Mouse (Mus musculus) embryonic facial prominence, embryonic 15.5 days (tissue): ENCODE measurements around the gene Rps18. TPM values are rescaled to one million over a fixed set of nuclear protein-coding genes. Genes with fewer than 3 reads are reported as not detected.
"Not testable (repeated sequence)": the region's sequence is repeated elsewhere in the genome, so short reads cannot be mapped to it uniquely, and the experiment has no call there.

Experiments
- ATAC-seq: fragments of 200-750 bp; cut with Nextera tagmentation; 2 replicates; pipeline ENCODE4 v1.8.0; 2017; ENCODE audit warnings: low read depth, moderate TSS enrichment; ENCODE audit not compliant: insufficient number of reproducible peaks, low FRiP score, low TSS enrichment
- H3K27ac ChIP-seq: fragments of 300-500 bp; sonication (generic); replicated peaks from 2 replicates; pipeline ENCODE4 v1.5.1; 2015; ENCODE audit warnings: mild to moderate bottlenecking, inconsistent platforms
- H3K27me3 ChIP-seq: fragments of 300-500 bp; sonication (generic); 2 replicates; pipeline ENCODE4 v1.6.1; 2015; ENCODE audit warnings: inconsistent platforms
- H3K36me3 ChIP-seq: fragments of 300-500 bp; sonication (generic); 2 replicates; pipeline ENCODE4 v1.6.1; 2015; ENCODE audit warnings: mild to moderate bottlenecking, inconsistent platforms
- H3K4me1 ChIP-seq: fragments of 300-500 bp; sonication (generic); 2 replicates; pipeline ENCODE4 v1.6.1; 2015; ENCODE audit warnings: inconsistent platforms
- H3K4me2 ChIP-seq: fragments of 300-500 bp; sonication (generic); replicated peaks from 2 replicates; pipeline ENCODE4 v1.6.1; 2015; ENCODE audit warnings: mild to moderate bottlenecking, inconsistent platforms
- H3K4me3 ChIP-seq: fragments of 300-500 bp; sonication (generic); replicated peaks from 2 replicates; pipeline ENCODE4 v1.5.1; 2015; ENCODE audit warnings: mild to moderate bottlenecking, inconsistent platforms
- H3K9ac ChIP-seq: fragments of 300-500 bp; sonication (generic); 2 replicates; pipeline ENCODE4 v1.6.1; 2015; ENCODE audit warnings: inconsistent platforms
- H3K9me3 ChIP-seq: fragments of 300-500 bp; sonication (generic); replicated peaks from 2 replicates; pipeline ENCODE4 v1.6.1; 2016; ENCODE audit warnings: inconsistent platforms
- WGBS: fragments of 180-500 bp; shearing (Covaris S2); methylation state at CpG from one replicate; pipeline ENCODE4 v1.1.7; 2015; 5-methylcytosine and 5-hydroxymethylcytosine counted together
- polyA plus RNA-seq: library from polyadenylated mRNA; unstranded; fragments of >200 nt; fragmentation: Nextera tagmentation; extraction: Ambion mirVana; gene quantifications from 2 replicates; pipeline ENCODE4 v1.2.1, GENCODE M21; 2015

Rps18 gene
- polyA plus RNA-seq, 1 experiment from 2014 or later = 1,731 TPM

GRCm38 (mm10) chr17:33910346-33911051 lies 45.3 kb downstream of the Rps18 start:
- Histone ChIP-seq H3K9ac (peak overlapping the region; percentile 83), H3K27ac (peak overlapping the region; percentile 91), H3K27me3 (no peaks in the 10 kb centered on the region), H3K4me1 (peaks cover 37% of the 10 kb centered on the region), H3K36me3 (peaks cover 41% of the 10 kb centered on the region), H3K4me3 (peak overlapping the region; percentile 96), H3K4me2 (peak overlapping the region; percentile 88), H3K9me3 (no peaks in the 10 kb centered on the region)
- no peak for ATAC-seq
- 40% methylated on average over 11 of the region's 11 CpGs for WGBS

DNA sequence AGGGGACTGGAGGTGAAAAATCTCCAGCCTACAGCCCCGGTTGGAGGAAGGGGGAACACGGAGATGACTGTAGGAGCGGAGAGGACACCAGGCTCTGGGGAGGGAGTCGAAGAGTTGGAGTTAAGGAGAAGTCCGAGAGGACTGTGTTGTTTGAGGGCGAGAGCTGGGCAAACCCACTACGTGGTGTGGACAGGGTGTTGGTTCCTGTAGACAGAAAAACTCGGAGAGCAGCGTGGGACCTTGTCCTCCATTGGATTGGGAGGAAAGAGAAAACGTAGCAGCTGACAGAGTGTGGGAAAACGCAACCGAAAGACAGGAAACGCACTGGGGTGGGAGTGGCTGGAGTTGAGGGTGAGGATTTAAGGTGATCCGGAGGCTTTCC lies 45.9 kb downstream of the Rps18 start:
- peaks cover 31% of the 10 kb centered on the region for H3K4me1 ChIP-seq
- peaks cover 37% of the 10 kb centered on the region for H3K36me3 ChIP-seq
- peak overlapping the region; percentile 91 for H3K27ac ChIP-seq
- H3K9ac ChIP-seq = peak overlapping the region; percentile 83
- 0% methylated on average over 14 of the region's 14 CpGs for WGBS
- H3K4me3 ChIP-seq = peak overlapping the region; percentile 96
- H3K9me3 ChIP-seq = no peaks in the 10 kb centered on the region
- H3K4me2 ChIP-seq = peak overlapping the region; percentile 88
- no peak for ATAC-seq
- H3K27me3 ChIP-seq = no peaks in the 10 kb centered on the region

GRCm38 (mm10) chr17:33909077-33909868 lies 46.5 kb downstream of the Rps18 start, which contains the start of gene Daxx:
TSS of gene Daxx (plus strand) at chr17:33909414.
- Histone ChIP-seq H3K4me1 (peaks cover 28% of the 10 kb centered on the region), H3K4me2 (peak within 1 kb of the TSS; percentile 88), H3K9me3 (no peaks in the 10 kb centered on the region), H3K4me3 (peak within 1 kb of the TSS; percentile 96), H3K9ac (peak within 1 kb of the TSS; percentile 83), H3K36me3 (peaks cover 32% of the 10 kb centered on the region), H3K27ac (peak within 1 kb of the TSS; percentile 93), H3K27me3 (no peaks in the 10 kb centered on the region)
- ATAC-seq = peak; percentile 97
- under 1% methylated on average over 68 of the region's 68 CpGs for WGBS

DNA sequence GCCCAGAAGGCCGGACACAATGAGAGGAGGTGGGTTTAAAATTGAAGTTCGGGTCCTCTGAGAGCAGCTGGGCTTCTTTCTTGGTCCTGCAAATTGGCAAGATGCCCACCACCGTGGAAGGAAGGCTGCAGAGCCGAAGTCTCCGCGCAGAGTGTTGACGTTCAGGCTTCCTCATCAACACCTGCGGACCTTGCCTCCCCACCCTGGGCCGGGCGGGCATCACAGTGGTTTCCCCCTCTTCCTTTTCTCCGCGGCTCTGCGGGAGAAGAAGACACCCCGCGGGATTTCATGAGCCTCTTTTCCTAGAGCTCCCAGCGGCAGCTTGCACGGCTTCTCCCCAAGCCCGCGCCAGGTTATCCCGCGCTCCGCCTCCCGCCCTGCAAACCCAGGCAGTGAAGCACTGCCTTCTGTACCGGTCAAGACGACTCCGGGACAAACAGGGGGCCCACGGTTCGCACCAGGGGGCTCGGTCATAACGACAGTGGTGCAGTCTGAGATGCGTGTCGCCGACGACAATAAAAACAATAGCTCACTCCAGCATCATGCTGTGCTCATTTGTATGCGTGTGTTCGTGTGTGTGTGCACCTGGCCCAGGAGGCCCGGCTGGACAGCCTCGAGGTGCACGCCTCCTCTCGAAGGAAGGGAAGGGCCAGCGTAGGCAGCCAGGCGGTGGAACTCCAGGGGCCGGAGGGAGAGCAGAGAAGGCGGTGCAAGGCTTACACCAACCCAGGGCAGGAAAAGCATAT lies 47.3 kb downstream of the Rps18 start:
- Histone ChIP-seq H3K4me3 (peak overlapping the region; percentile 96), H3K36me3 (peaks cover 25% of the 10 kb centered on the region), H3K9ac (peak overlapping the region; percentile 57), H3K9me3 (no peaks in the 10 kb centered on the region), H3K4me2 (peak overlapping the region; percentile 88), H3K27ac (peak overlapping the region; percentile 93), H3K27me3 (no peaks in the 10 kb centered on the region), H3K4me1 (peaks cover 28% of the 10 kb centered on the region)
- ATAC-seq = peak; percentile 47
- under 1% methylated on average over 44 of the region's 44 CpGs for WGBS

GRCm38 (mm10) chr17:33904835-33905234 lies 51.0 kb downstream of the Rps18 start, which contains the start of gene Platr17:
TSS of gene Platr17 (plus strand) at chr17:33905135.
- H3K36me3 ChIP-seq, H3K4me1 ChIP-seq, H3K4me2 ChIP-seq, H3K9me3 ChIP-seq, ATAC-seq, H3K27ac ChIP-seq, H3K9ac ChIP-seq, H3K4me3 ChIP-seq, H3K27me3 ChIP-seq: not testable (repeated sequence)
- 26% methylated on average over 3 of the region's 4 CpGs for WGBS

DNA sequence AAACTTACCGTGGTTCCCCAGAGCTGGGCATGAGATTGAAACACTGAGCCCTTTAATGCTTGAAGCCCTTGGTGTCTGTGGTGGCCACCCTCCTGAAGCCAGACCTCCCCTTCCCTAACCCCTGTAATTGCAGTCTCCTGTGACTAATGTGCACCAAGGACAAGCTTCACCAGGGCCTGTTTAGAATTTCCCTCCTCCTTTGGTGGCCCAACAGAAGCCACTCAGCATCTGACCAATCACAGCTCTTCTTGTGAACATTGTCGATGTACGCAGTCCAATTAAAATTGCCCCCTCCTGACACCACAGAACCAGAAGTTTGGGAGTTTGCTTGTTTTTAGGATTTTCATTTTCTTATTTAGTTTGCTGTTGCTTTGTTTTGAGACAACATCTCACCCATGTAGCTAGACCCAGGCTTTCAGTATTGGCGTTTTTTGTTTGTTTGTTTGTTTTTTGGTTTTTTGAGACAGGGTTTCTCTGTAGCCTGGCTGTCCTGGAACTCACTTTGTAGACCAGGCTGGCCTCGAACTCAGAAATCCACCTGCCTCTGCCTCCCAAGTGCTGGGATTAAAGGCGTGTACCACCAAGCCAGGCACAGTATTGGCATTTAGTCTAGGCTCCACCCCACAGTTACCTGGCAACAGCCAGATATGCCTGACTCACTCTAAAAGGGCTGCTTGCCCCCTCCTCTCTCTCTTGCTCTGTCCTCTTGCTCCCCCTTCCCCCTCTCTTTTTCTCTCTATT lies 51.7 kb downstream of the Rps18 start:
- not testable (repeated sequence) for ATAC-seq, H3K27ac ChIP-seq, H3K36me3 ChIP-seq, H3K9me3 ChIP-seq, H3K4me2 ChIP-seq, H3K27me3 ChIP-seq, H3K9ac ChIP-seq, H3K4me1 ChIP-seq, H3K4me3 ChIP-seq
- 59% methylated on average over 6 of the region's 6 CpGs for WGBS

DNA sequence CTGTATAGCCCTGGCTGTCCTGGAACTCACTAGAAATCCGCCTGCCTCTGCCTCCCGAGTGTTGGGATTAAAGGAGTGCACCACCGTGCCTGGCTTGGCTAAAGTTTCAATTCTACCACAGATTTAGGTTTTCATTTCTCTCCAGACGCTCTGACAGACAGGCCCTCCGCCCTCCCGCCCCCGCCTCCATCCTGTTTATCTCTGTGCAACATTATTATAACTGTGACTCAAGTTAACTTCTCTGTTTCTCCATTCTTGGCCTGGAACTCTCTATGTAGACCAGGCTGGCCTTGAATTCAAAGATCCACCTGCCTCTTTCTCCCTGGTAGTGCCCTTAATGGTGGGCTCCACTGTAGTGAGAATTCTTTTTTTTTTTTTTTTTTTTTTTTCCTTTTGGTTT lies 53.3 kb downstream of the Rps18 start:
- Histone ChIP-seq H3K9me3 (no peaks in the 10 kb centered on the region), H3K27ac (no peak overlapping the region), H3K4me1 (no peaks in the 10 kb centered on the region), H3K9ac (no peak overlapping the region), H3K4me2 (no peak overlapping the region), H3K27me3 (no peaks in the 10 kb centered on the region), H3K36me3 (no peaks in the 10 kb centered on the region), H3K4me3 (no peak overlapping the region)
- no peak for ATAC-seq
- 80% methylated on average over 7 of the region's 7 CpGs for WGBS

DNA sequence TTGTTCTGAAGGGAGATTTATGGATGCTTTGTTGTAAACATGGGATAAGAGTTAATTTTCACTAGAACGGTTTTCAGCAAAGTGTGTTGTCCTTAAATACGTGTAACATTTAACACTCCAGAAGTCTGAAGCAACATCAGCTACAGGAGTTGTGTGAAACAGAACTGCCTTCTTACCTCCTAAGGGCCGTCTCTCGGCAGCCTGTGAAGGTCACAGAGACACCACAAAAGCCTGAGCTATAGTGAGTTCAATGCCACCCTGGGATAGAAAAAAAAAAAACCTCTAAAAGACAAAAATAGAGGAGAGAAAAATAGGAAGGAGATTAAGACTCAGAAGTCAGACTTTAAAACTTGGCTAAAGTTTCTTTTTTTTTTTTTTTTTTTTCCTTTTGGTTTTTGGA lies 53.7 kb downstream of the Rps18 start:
- H3K9me3 ChIP-seq = no peaks in the 10 kb centered on the region
- no peaks in the 10 kb centered on the region for H3K4me1 ChIP-seq
- no peak for ATAC-seq
- 74% methylated on average over 4 of the region's 4 CpGs for WGBS
- no peak overlapping the region for H3K27ac ChIP-seq
- H3K4me2 ChIP-seq = no peak overlapping the region
- no peaks in the 10 kb centered on the region for H3K27me3 ChIP-seq
- no peak overlapping the region for H3K9ac ChIP-seq
- no peaks in the 10 kb centered on the region for H3K36me3 ChIP-seq
- no peak overlapping the region for H3K4me3 ChIP-seq

Other genes starting within 250 kb of the Rps18 start
- gene March2, start 237.3 kb downstream of the Rps18 start, polyA plus RNA-seq = 58.6 and 60.6 TPM in 2 replicates
- 269 and 325 TPM in 2 replicates for gene Rab11b, start 195.5 kb downstream of the Rps18 start, polyA plus RNA-seq
- 58.8 and 67.2 TPM in 2 replicates for gene Angptl4, start 174.2 kb downstream of the Rps18 start, polyA plus RNA-seq
- gene Kank3, start 145.5 kb downstream of the Rps18 start, polyA plus RNA-seq = 45.3 and 45.8 TPM in 2 replicates
- gene Rps28, start 131.4 kb downstream of the Rps18 start, polyA plus RNA-seq = 998 and 1,000 TPM in 2 replicates
- gene Ndufa7, start 131.4 kb downstream of the Rps18 start, polyA plus RNA-seq = 432 and 453 TPM in 2 replicates
- 57.3 and 59.6 TPM in 2 replicates for gene Cd320, start 112.9 kb downstream of the Rps18 start, polyA plus RNA-seq
- gene Gm7029, start 82.2 kb downstream of the Rps18 start, polyA plus RNA-seq = not detected in 2 replicates
- gene Kifc1, start 65.3 kb downstream of the Rps18 start, polyA plus RNA-seq = 6.7 and 6.8 TPM in 2 replicates
- 0.55 and 0.58 TPM in 2 replicates for gene Platr17, start 50.9 kb downstream of the Rps18 start, polyA plus RNA-seq
- 48.5 and 51.7 TPM in 2 replicates for gene Daxx, start 46.6 kb downstream of the Rps18 start, polyA plus RNA-seq
- 40.2 and 49.3 TPM in 2 replicates for gene Tapbp, start 40.1 kb downstream of the Rps18 start, polyA plus RNA-seq
- gene Zbtb22, start 40.1 kb downstream of the Rps18 start, polyA plus RNA-seq = 15.8 and 17.8 TPM in 2 replicates
- 57.1 and 64.4 TPM in 2 replicates for gene Rgl2, start 26.5 kb downstream of the Rps18 start, polyA plus RNA-seq
- gene Pfdn6, start 15.7 kb downstream of the Rps18 start, polyA plus RNA-seq = 145 and 163 TPM in 2 replicates
- 36.2 and 36.5 TPM in 2 replicates for gene Wdr46, start 15.3 kb downstream of the Rps18 start, polyA plus RNA-seq
- gene B3galt4, start 4.5 kb downstream of the Rps18 start, polyA plus RNA-seq = 6.0 and 8.5 TPM in 2 replicates
- gene Vps52, start 189 bp downstream of the Rps18 start, polyA plus RNA-seq = 48.9 and 57.2 TPM in 2 replicates
- gene H2-K1, start 44.3 kb upstream of the Rps18 start, polyA plus RNA-seq = 29.0 and 31.1 TPM in 2 replicates
- gene Ring1, start 68.7 kb upstream of the Rps18 start, polyA plus RNA-seq = 26.0 and 26.9 TPM in 2 replicates
- gene H2-Ke6, start 72.1 kb upstream of the Rps18 start, polyA plus RNA-seq = 54.1 and 57.4 TPM in 2 replicates
- 229 and 234 TPM in 2 replicates for gene Slc39a7, start 75.7 kb upstream of the Rps18 start, polyA plus RNA-seq
- 53.0 and 54.6 TPM in 2 replicates for gene Rxrb, start 75.8 kb upstream of the Rps18 start, polyA plus RNA-seq
- gene Col11a2, start 83.4 kb upstream of the Rps18 start, polyA plus RNA-seq = 53.2 and 64.3 TPM in 2 replicates
- 0.54 and 0.89 TPM in 2 replicates for gene H2-Oa, start 136.3 kb upstream of the Rps18 start, polyA plus RNA-seq
- 14.0 and 15.3 TPM in 2 replicates for gene H2-DMa, start 163.5 kb upstream of the Rps18 start, polyA plus RNA-seq
- 118 and 122 TPM in 2 replicates for gene Brd2, start 166.6 kb upstream of the Rps18 start, polyA plus RNA-seq
- gene H2-DMb2, start 187.3 kb upstream of the Rps18 start, polyA plus RNA-seq = 0.61 and 0.93 TPM in 2 replicates
- 3.2 and 3.8 TPM in 2 replicates for gene H2-DMb1, start 197.1 kb upstream of the Rps18 start, polyA plus RNA-seq
- gene Tap1, start 231.6 kb upstream of the Rps18 start, polyA plus RNA-seq = 10.7 and 11.9 TPM in 2 replicates
- 3.3 and 4.4 TPM in 2 replicates for gene Psmb9, start 231.8 kb upstream of the Rps18 start, polyA plus RNA-seq
- gene Psmb8, start 241.7 kb upstream of the Rps18 start, polyA plus RNA-seq = 10.0 and 11.2 TPM in 2 replicates
- gene Tap2, start 247.5 kb upstream of the Rps18 start, polyA plus RNA-seq = 6.4 and 7.5 TPM in 2 replicates